Mouse (Mus musculus): ENCODE results near the gene Uhrf2. TPM values are rescaled to one million over a fixed set of nuclear protein-coding genes. Genes with fewer than 3 reads are reported as not detected.

The Uhrf2 gene
- 100.0 and 102 TPM in 2 replicates for polyA plus RNA-seq (2016; fragmentation: Nextera tagmentation; extraction: Ambion mirVana)

GRCm38 (mm10) chr19:30029894-30030635 is at the start of gene Uhrf2:
Gene Uhrf2, plus strand, starts transcription at chr19:30030513.
- H3K4me1 ChIP-seq = peaks cover 20% of the 10 kb centered on the region
- peak; percentile 92 for ATAC-seq (ENCODE audit: insufficient number of reproducible peaks, insufficient read depth, low FRiP score, low TSS enrichment)
- no peaks in the 10 kb centered on the region for H3K27me3 ChIP-seq
- WGBS = 2% methylated on average over 73 of the region's 74 CpGs
- H3K27ac ChIP-seq = peak within 1 kb of the TSS; percentile 98
- peak within 1 kb of the TSS; percentile 72 for H3K4me2 ChIP-seq (replicated peaks)
- H3K36me3 ChIP-seq = no peaks in the 10 kb centered on the region
- no peaks in the 10 kb centered on the region for H3K9me3 ChIP-seq
- peak within 1 kb of the TSS; percentile 96 for H3K4me3 ChIP-seq
- peak within 1 kb of the TSS; percentile 100 for H3K9ac ChIP-seq

GRCm38 (mm10) chr19:29984208-29985005 is 45.9 kb upstream of the Uhrf2 start:
- Histone ChIP-seq H3K4me3 (no peak overlapping the region), H3K36me3 (no peaks in the 10 kb centered on the region), H3K27me3 (no peaks in the 10 kb centered on the region), H3K4me1 (no peaks in the 10 kb centered on the region), H3K4me2 (replicated peaks) (no peak overlapping the region), H3K9me3 (no peaks in the 10 kb centered on the region), H3K9ac (no peak overlapping the region), H3K27ac (no peak overlapping the region)
- no peak for ATAC-seq (ENCODE audit: insufficient number of reproducible peaks, insufficient read depth, low FRiP score, low TSS enrichment)
- WGBS = 69% methylated on average over 16 of the region's 16 CpGs

GRCm38 (mm10) chr19:29986464-29987091 is 43.7 kb upstream of the Uhrf2 start:
- Histone ChIP-seq H3K27ac (no peak overlapping the region), H3K27me3 (no peaks in the 10 kb centered on the region), H3K36me3 (no peaks in the 10 kb centered on the region), H3K9ac (no peak overlapping the region), H3K9me3 (no peaks in the 10 kb centered on the region), H3K4me2 (replicated peaks) (no peak overlapping the region), H3K4me1 (no peaks in the 10 kb centered on the region), H3K4me3 (no peak overlapping the region)
- no peak for ATAC-seq (ENCODE audit: insufficient number of reproducible peaks, insufficient read depth, low FRiP score, low TSS enrichment)
- 78% methylated on average over 12 of the region's 12 CpGs for WGBS

GRCm38 (mm10) chr19:30000406-30001365 is 29.6 kb upstream of the Uhrf2 start:
- Histone ChIP-seq H3K4me2 (replicated peaks) (no peak overlapping the region), H3K36me3 (no peaks in the 10 kb centered on the region), H3K27ac (no peak overlapping the region), H3K4me1 (no peaks in the 10 kb centered on the region), H3K27me3 (no peaks in the 10 kb centered on the region), H3K9ac (no peak overlapping the region), H3K9me3 (no peaks in the 10 kb centered on the region), H3K4me3 (no peak overlapping the region)
- WGBS = 71% methylated on average over 12 of the region's 12 CpGs
- ATAC-seq (ENCODE audit: insufficient number of reproducible peaks, insufficient read depth, low FRiP score, low TSS enrichment) = no peak

GRCm38 (mm10) chr19:30001550-30001949 is 28.8 kb upstream of the Uhrf2 start:
- H3K9me3 ChIP-seq = no peaks in the 10 kb centered on the region
- no peak overlapping the region for H3K27ac ChIP-seq
- H3K9ac ChIP-seq = no peak overlapping the region
- H3K36me3 ChIP-seq = no peaks in the 10 kb centered on the region
- H3K27me3 ChIP-seq = no peaks in the 10 kb centered on the region
- no peak overlapping the region for H3K4me3 ChIP-seq
- 85% methylated on average over 6 of the region's 6 CpGs for WGBS
- H3K4me1 ChIP-seq = no peaks in the 10 kb centered on the region
- no peak for ATAC-seq (ENCODE audit: insufficient number of reproducible peaks, insufficient read depth, low FRiP score, low TSS enrichment)
- no peak overlapping the region for H3K4me2 ChIP-seq (replicated peaks)

- H3K4me2 ChIP-seq (replicated peaks) = no peak within 1 kb of the TSS
- H3K27me3 ChIP-seq = no peaks in the 10 kb centered on the region
- H3K4me1 ChIP-seq = no peaks in the 10 kb centered on the region
- WGBS = 92% methylated on average over 9 of the region's 9 CpGs
- H3K4me3 ChIP-seq = no peak within 1 kb of the TSS
- ATAC-seq (ENCODE audit: insufficient number of reproducible peaks, insufficient read depth, low FRiP score, low TSS enrichment) = no peak
- no peak within 1 kb of the TSS for H3K27ac ChIP-seq
- H3K9ac ChIP-seq = no peak within 1 kb of the TSS
- H3K9me3 ChIP-seq = no peaks in the 10 kb centered on the region
- no peaks in the 10 kb centered on the region for H3K36me3 ChIP-seq
These were observed 26.7 kb upstream of the Uhrf2 start, which contains the start of gene Trpd52l3 for GRCm38 (mm10) chr19:30003621-30004020. Gene Trpd52l3, plus strand, starts transcription at chr19:30003790.

GRCm38 (mm10) chr19:30006371-30006770 is 23.9 kb upstream of the Uhrf2 start:
- Histone ChIP-seq H3K27ac (no peak overlapping the region), H3K9me3 (no peaks in the 10 kb centered on the region), H3K4me3 (no peak overlapping the region), H3K4me1 (no peaks in the 10 kb centered on the region), H3K4me2 (replicated peaks) (no peak overlapping the region), H3K9ac (no peak overlapping the region), H3K27me3 (no peaks in the 10 kb centered on the region), H3K36me3 (no peaks in the 10 kb centered on the region)
- no peak for ATAC-seq (ENCODE audit: insufficient number of reproducible peaks, insufficient read depth, low FRiP score, low TSS enrichment)
- WGBS = 68% methylated on average over 3 of the region's 3 CpGs

GRCm38 (mm10) chr19:30010520-30011296 is 19.6 kb upstream of the Uhrf2 start:
- Histone ChIP-seq H3K27ac (no peak overlapping the region), H3K36me3 (no peaks in the 10 kb centered on the region), H3K4me2 (replicated peaks) (no peak overlapping the region), H3K27me3 (no peaks in the 10 kb centered on the region), H3K4me1 (no peaks in the 10 kb centered on the region), H3K9me3 (no peaks in the 10 kb centered on the region), H3K4me3 (no peak overlapping the region), H3K9ac (no peak overlapping the region)
- no peak for ATAC-seq (ENCODE audit: insufficient number of reproducible peaks, insufficient read depth, low FRiP score, low TSS enrichment)
- 71% methylated on average over 13 of the region's 13 CpGs for WGBS

- H3K4me2 ChIP-seq (replicated peaks) = no peak overlapping the region
- H3K4me1 ChIP-seq = no peaks in the 10 kb centered on the region
- H3K27me3 ChIP-seq = no peaks in the 10 kb centered on the region
- no peak for ATAC-seq (ENCODE audit: insufficient number of reproducible peaks, insufficient read depth, low FRiP score, low TSS enrichment)
- WGBS = 78% methylated on average over 3 of the region's 3 CpGs
- no peak overlapping the region for H3K9ac ChIP-seq
- no peaks in the 10 kb centered on the region for H3K36me3 ChIP-seq
- H3K4me3 ChIP-seq = no peak overlapping the region
- H3K27ac ChIP-seq = no peak overlapping the region
- H3K9me3 ChIP-seq = no peaks in the 10 kb centered on the region
These were observed 16.0 kb upstream of the Uhrf2 start for GRCm38 (mm10) chr19:30014331-30014730.

- no peaks in the 10 kb centered on the region for H3K36me3 ChIP-seq
- H3K27ac ChIP-seq = no peak overlapping the region
- H3K4me1 ChIP-seq = no peaks in the 10 kb centered on the region
- no peak overlapping the region for H3K4me2 ChIP-seq (replicated peaks)
- H3K4me3 ChIP-seq = no peak overlapping the region
- 81% methylated on average over 6 of the region's 6 CpGs for WGBS
- H3K9me3 ChIP-seq = no peaks in the 10 kb centered on the region
- no peaks in the 10 kb centered on the region for H3K27me3 ChIP-seq
- ATAC-seq (ENCODE audit: insufficient number of reproducible peaks, insufficient read depth, low FRiP score, low TSS enrichment) = no peak
- H3K9ac ChIP-seq = no peak overlapping the region
These were observed 14.2 kb upstream of the Uhrf2 start for GRCm38 (mm10) chr19:30016156-30016555.
